Mouse (Mus musculus) small intestine, adult 2 months (tissue): ENCODE measurements around the gene Tpt1.

Source experiments
- CTCF ChIP-seq: fragments of 200-500 bp; IDR thresholded peaks from 2 replicates; pipeline ENCODE4 v1.5.1; 2012; ENCODE audit warnings: low read depth, mild to moderate bottlenecking, control low read depth, inconsistent platforms, low read length, moderate library complexity, mixed read lengths; ENCODE audit not compliant: insufficient replicate concordance, insufficient read length; ENCODE audit errors: extremely low read depth
- POLR2A ChIP-seq: fragments of 200-500 bp; IDR thresholded peaks from 2 replicates; pipeline ENCODE4 v1.6.1; 2012; ENCODE audit warnings: low read depth, mild to moderate bottlenecking, control low read depth, inconsistent platforms, low read length, moderate library complexity

DNA sequence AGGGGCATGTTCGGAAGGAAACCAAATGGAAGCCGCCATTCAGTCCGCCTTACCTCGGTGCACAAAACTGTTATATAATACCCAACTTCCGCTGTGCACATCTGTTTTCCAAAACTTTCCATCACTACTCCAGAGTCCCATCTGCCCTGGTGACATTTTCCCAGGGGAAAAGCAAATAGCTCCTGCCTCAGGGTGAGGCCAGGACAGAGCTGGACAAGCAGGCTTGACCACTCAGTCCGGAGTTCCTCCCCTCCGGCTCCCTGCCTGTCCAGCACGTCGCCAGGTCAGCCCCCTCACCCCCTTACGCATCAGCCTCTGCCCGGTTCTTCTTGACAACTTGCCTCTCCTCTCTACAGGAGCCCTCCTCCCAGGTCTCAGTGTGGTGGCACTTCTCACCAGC lies 16.7 kb upstream of the Tpt1 start:
- TF ChIP-seq POLR2A (no peak), CTCF (no peak)
